Mouse (Mus musculus) ovary, postnatal 36 days (tissue): ENCODE results near the gene Kdm5d.

ENCODE experiments used
- DNase-seq: peaks from one replicate; pipeline ENCODE4 v3.0.0; 2022; ENCODE audit warnings: low spot score, mixed read lengths

Gene Kdm5d

DNA sequence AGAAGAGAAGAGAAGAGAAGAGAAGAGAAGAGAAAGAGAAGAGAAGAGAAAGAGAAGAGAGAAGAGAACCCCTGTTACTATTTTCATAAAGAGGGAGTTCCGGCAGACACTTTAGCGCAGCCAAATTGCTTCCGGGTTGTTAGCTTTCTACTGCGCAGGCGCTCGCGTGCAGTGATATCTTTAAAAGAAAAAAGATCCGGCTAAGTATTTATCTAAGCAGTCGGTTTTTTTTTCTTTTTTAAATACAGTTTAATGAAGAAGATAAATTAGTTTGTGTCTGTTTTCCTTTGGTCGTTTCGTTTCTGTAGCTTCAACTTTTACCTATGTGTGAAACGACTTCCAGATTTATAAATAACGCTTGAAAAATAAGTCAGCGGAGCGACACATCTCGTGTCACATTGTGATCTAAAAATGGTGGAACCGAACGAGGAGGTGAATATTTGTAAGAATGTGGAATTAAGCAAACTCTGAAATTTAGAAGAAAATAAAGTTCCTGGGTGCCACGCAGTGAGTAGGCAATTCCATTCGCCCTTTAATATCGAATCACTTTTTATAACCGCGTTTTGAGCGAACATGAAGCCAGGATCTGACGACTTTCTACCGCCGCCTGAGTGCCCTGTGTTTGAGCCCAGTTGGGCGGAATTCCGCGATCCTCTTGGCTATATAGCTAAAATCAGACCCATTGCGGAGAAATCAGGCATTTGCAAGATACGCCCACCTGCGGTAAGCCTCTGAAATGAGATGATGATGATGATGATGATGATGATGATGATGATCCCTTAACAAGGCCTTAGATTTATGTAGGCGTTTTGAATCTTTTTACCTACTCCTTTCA, at the start of gene Kdm5d:
Gene Kdm5d, plus strand, starts transcription at position 396 of the 835 bp plus-strand sequence.
- DNase-seq: no peak

DNA sequence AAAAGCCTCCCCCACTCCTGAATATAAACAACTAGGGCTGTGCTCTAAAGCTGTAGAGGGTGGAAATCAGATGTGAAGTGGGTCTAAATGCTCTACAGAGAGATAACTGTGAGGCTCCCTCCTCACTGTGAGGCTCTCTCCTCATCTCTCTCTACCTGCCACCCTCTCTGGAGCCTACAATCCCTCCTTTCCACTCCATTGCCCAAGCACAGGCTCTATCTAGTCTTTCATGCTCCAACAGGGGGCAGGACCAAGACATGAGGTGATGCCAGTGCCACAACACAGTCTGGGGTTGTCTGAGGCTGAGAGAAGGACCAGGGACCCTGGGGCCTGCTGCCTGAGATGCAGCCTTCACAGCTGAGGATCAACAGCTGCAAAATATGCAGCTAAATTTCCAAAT, 25.2 kb upstream of the Kdm5d start:
- DNase-seq: no peak

DNA sequence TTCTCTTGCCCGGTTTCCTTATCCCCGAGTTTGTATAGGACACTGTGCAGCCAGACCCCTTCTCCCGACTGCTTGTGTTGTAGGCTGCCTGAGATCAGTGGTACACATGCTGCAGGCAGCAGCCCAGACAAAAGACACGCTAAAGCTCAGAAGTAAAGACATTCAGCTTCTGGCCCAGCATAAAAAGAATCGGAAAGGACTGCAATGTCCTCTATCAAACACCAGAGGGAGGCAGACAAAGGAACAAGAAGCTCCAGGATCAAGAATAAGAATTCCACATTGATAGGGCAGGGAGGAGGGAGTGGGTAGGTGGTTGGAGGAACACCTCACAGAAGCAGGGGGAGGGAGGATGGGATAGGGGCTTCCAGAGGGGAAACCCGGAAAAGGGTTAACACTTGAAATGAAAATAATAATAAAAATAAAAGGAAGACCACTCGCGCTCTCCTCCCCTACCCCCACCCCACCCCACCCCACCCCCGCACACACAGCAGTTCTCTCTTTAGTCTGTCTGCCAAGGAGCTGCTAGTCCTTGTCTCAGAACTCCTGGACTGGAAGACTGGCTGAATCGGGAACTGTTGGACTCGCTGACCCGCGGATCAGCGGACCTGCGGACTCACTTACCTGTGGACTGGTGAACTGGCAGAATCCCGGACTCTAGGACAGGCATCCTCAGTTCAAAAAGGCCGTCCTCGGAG, 24.6 kb upstream of the Kdm5d start:
- DNase-seq: no peak
